Mouse (Mus musculus): Measurements from ENCODE around the gene Kdm5b. TPM values are rescaled to one million over a fixed set of nuclear protein-coding genes. Genes with fewer than 3 reads are reported as not detected.
"Not testable (repeated sequence)": the region's sequence is repeated elsewhere in the genome, so short reads cannot be mapped to it uniquely, and the experiment has no call there.

Gene Kdm5b
- total and polyA plus RNA-seq, 3 experiments: 22.4 to 174 (median 70.7) TPM

DNA sequence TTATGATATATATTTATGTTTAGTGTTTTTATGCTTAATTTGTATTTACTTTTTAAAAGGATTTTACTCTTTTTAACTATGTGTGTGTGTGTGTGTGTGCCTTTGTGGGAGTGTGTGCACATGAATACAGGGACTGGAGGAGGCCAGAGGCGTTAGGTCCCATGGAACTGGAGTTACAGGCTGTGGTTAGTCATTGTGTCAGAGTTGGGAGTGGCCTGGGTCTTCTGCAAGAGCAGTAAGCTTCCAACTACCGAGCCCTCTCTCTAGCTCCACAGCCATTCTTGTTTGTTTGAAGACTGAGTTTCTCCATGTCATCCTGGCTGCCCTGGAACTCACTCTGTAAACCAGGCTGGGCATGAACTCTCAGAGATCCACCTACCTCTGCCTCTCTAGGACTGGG, 37.6 kb upstream of the Kdm5b start:
- no peaks in the 10 kb centered on the region for H3K36me3 ChIP-seq (replicated peaks)
- no peaks in the 10 kb centered on the region for H3K9me3 ChIP-seq (replicated peaks)
- no peak overlapping the region for H3K4me3 ChIP-seq (ENCODE audit: low read depth, low read length)
- H3K4me1 ChIP-seq (ENCODE audit: insufficient read depth, low read depth, low read length): peaks cover 27% of the 10 kb centered on the region
- no peak for ATAC-seq (ENCODE audit: extremely low read depth, insufficient number of reproducible peaks, low FRiP score, poor library complexity, severe bottlenecking)
- no peaks in the 10 kb centered on the region for H3K27me3 ChIP-seq (ENCODE audit: insufficient read depth, low read length)
- DNase-seq (ENCODE audit: low spot score): no peak
- TF ChIP-seq GATA1 (IDR thresholded peaks at IDR 0.05; ENCODE audit: borderline replicate concordance, low read length): no peak
- TF ChIP-seq POLR2AphosphoS5 (IDR thresholded peaks at IDR 0.05; ENCODE audit: insufficient replicate concordance, low read depth, low read length): no peak
- no peak for TF ChIP-seq CTCF (IDR thresholded peaks at IDR 0.05; ENCODE audit: low read depth, low read length)
- no peak for TF ChIP-seq GATA2 (IDR thresholded peaks at IDR 0.05; ENCODE audit: borderline replicate concordance, low read depth, low read length)
- TF ChIP-seq TAL1 (conservative IDR thresholded peaks at IDR 0.05; ENCODE audit: low read depth, low read length): no peak

DNA sequence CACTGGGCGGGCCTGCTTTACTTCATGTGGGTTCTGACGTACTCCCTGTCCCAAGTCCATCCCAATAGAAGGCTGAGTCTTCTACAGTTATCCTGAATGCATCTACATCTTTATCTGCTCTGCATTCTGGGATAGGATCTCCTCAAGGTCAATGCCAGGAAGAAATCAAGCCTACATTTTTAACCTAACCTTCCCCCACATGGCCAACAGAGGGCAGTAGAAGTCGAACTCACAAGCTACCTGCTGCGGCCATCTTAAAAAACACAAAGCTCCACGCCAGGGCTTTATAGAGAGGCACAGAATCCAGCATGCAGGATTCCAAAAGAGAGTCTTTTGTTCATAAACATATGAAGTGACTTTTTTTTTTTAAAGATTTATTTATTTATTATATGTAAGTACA, 35.5 kb upstream of the Kdm5b start:
- TF ChIP-seq TAL1 (conservative IDR thresholded peaks at IDR 0.05; ENCODE audit: low read depth, low read length) (no peak), GATA1 (IDR thresholded peaks at IDR 0.05; ENCODE audit: borderline replicate concordance, low read length) (no peak), CTCF (IDR thresholded peaks at IDR 0.05; ENCODE audit: low read depth, low read length) (peak; percentile 77)
- Histone ChIP-seq H3K4me1 (ENCODE audit: insufficient read depth, low read depth, low read length) (peaks cover 25% of the 10 kb centered on the region), H3K9me3 (replicated peaks) (no peaks in the 10 kb centered on the region), H3K36me3 (replicated peaks) (no peaks in the 10 kb centered on the region), H3K27me3 (ENCODE audit: insufficient read depth, low read length) (no peaks in the 10 kb centered on the region), H3K4me3 (ENCODE audit: low read depth, low read length) (no peak overlapping the region)
- peak; percentile 35 for DNase-seq (ENCODE audit: low spot score)
- ATAC-seq (ENCODE audit: extremely low read depth, insufficient number of reproducible peaks, low FRiP score, poor library complexity, severe bottlenecking): no peak

DNA sequence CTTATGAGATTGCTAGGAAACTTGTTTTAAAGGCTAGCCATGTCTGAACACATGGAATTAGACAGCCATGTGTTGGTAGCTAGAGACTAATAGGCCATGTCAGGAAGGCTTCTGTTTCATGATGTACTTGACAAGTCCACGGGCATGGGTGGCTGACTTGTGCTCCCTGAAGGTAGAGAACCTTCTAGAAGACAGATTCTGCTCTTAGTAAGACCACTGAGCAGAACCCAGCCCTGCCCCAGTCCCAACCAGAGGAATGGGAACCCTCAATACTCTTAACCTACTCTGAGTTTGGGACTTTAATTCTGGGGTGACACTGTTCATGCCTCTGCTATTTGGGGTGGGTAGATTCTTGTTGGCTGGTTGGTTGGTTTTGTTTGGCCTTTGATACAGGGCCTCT, 35.0 kb upstream of the Kdm5b start:
- ATAC-seq (ENCODE audit: extremely low read depth, insufficient number of reproducible peaks, low FRiP score, poor library complexity, severe bottlenecking) (no peak), DNase-seq (ENCODE audit: low spot score) (no peak)
- H3K4me1 ChIP-seq (ENCODE audit: insufficient read depth, low read depth, low read length): peaks cover 25% of the 10 kb centered on the region
- H3K4me3 ChIP-seq (ENCODE audit: low read depth, low read length): no peak overlapping the region
- no peaks in the 10 kb centered on the region for H3K9me3 ChIP-seq (replicated peaks)
- H3K36me3 ChIP-seq (replicated peaks): no peaks in the 10 kb centered on the region
- H3K27me3 ChIP-seq (ENCODE audit: insufficient read depth, low read length): no peaks in the 10 kb centered on the region
- TF ChIP-seq POLR2AphosphoS5 (IDR thresholded peaks at IDR 0.05; ENCODE audit: insufficient replicate concordance, low read depth, low read length): no peak
- no peak for TF ChIP-seq GATA1 (IDR thresholded peaks at IDR 0.05; ENCODE audit: borderline replicate concordance, low read length)
- no peak for TF ChIP-seq TAL1 (conservative IDR thresholded peaks at IDR 0.05; ENCODE audit: low read depth, low read length)
- no peak for TF ChIP-seq CTCF (IDR thresholded peaks at IDR 0.05; ENCODE audit: low read depth, low read length)

DNA sequence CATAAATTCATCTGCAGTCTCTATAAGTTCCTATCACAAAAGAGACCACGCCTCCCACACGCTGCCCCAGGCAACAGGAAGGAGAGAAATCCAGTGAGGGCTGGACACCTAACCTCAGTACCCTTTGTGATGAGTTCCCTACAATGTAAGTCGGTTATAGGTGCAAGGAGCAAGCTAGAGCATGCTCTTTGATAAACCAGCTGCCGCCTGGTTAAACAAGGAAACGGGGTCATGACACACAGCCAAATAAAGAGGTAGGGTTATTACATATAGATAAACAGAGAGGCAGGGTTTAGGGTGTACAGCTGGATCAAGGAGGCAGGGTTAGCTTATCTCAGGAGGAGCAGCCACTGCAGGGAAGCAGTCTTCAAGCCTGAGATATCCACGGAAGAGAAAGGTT, 33.2 kb upstream of the Kdm5b start:
- no peak overlapping the region for H3K4me3 ChIP-seq (ENCODE audit: low read depth, low read length)
- TF ChIP-seq CTCF (IDR thresholded peaks at IDR 0.05; ENCODE audit: low read depth, low read length): no peak
- H3K36me3 ChIP-seq (replicated peaks): no peaks in the 10 kb centered on the region
- ATAC-seq (ENCODE audit: extremely low read depth, insufficient number of reproducible peaks, low FRiP score, poor library complexity, severe bottlenecking) (peak; percentile 45; the same call in 1 of the 2 replicates), DNase-seq (ENCODE audit: low spot score) (no peak)
- H3K4me1 ChIP-seq (ENCODE audit: insufficient read depth, low read depth, low read length): peaks cover 18% of the 10 kb centered on the region
- no peaks in the 10 kb centered on the region for H3K27me3 ChIP-seq (ENCODE audit: insufficient read depth, low read length)
- H3K9me3 ChIP-seq (replicated peaks): no peaks in the 10 kb centered on the region

DNA sequence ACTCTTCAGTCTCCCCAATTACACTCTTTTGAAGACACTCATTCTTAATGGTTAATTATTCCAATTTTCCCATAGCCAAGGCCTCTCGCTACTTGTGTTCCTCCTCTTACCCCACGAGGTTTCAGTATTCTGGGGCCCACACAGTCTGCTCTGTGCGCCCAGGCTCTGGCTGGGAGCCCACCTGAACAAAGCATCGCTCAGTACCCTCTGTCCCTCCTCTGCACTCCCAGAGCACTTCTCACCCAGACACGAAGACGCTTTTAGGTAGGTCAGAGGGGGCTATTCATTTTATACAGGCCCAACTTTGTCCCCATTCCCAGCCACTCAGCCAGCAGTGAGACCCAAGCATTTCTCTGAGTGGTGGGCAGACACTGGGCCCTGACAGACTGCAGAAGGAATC, 29.4 kb upstream of the Kdm5b start:
- Histone ChIP-seq H3K9me3 (replicated peaks) (no peaks in the 10 kb centered on the region), H3K4me3 (ENCODE audit: low read depth, low read length) (no peak overlapping the region), H3K27me3 (ENCODE audit: insufficient read depth, low read length) (no peaks in the 10 kb centered on the region), H3K36me3 (replicated peaks) (no peaks in the 10 kb centered on the region), H3K4me1 (ENCODE audit: insufficient read depth, low read depth, low read length) (peaks cover 11% of the 10 kb centered on the region)
- ATAC-seq (ENCODE audit: extremely low read depth, insufficient number of reproducible peaks, low FRiP score, poor library complexity, severe bottlenecking) (no peak), DNase-seq (ENCODE audit: low spot score) (no peak)
- no peak for TF ChIP-seq GATA2 (IDR thresholded peaks at IDR 0.05; ENCODE audit: borderline replicate concordance, low read depth, low read length)
- no peak for TF ChIP-seq CTCF (IDR thresholded peaks at IDR 0.05; ENCODE audit: low read depth, low read length)
- no peak for TF ChIP-seq TAL1 (conservative IDR thresholded peaks at IDR 0.05; ENCODE audit: low read depth, low read length)
- no peak for TF ChIP-seq POLR2AphosphoS5 (IDR thresholded peaks at IDR 0.05; ENCODE audit: insufficient replicate concordance, low read depth, low read length)
- no peak for TF ChIP-seq GATA1 (IDR thresholded peaks at IDR 0.05; ENCODE audit: borderline replicate concordance, low read length)

DNA sequence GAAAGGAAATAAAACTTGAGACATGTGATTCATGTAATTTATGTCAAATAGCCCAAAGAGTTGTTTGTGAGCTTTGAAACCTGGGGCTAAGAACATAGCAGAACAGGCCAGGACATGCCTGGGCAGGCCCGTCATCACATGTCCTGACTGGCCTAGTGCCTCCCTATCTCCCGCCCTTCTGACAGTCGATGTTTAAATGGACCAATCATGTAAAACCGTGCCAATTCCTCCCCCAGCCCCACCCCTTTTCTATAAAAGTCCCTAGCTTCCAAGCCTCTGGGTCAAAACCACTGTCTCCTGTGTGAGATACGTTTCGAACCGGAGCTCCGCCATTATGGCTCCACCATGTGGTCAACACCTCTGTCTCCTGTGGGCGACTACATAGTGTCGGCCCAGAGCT, 26.3 kb upstream of the Kdm5b start:
- H3K9me3 ChIP-seq (replicated peaks); DNase-seq (ENCODE audit: low spot score); H3K36me3 ChIP-seq (replicated peaks); H3K4me3 ChIP-seq (ENCODE audit: low read depth, low read length); ATAC-seq (ENCODE audit: extremely low read depth, insufficient number of reproducible peaks, low FRiP score, poor library complexity, severe bottlenecking); H3K4me1 ChIP-seq (ENCODE audit: insufficient read depth, low read depth, low read length): not testable (repeated sequence)
- H3K27me3 ChIP-seq (ENCODE audit: insufficient read depth, low read length): peaks cover 16% of the 10 kb centered on the region

DNA sequence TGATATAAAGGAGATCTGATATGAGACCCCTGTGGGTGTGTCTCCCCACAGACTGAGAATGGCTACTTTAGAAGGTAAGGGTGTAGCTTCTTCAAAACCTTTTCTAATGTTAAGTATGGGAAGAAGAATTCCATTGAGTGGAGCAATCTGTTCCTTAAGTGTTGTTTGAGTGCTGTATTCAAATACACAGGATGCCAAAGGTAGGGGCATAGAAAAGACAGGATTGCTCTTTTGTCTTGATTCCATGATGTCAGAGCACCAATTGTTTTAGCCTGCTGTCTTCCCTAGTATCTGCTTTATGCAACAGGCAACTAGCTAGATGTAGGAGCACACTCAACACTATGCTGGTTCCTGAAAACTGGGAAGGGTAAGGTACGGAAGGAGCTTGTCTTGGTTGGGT, 24.9 kb upstream of the Kdm5b start:
- Histone ChIP-seq H3K9me3 (replicated peaks) (no peaks in the 10 kb centered on the region), H3K4me3 (ENCODE audit: low read depth, low read length) (no peak overlapping the region), H3K4me1 (ENCODE audit: insufficient read depth, low read depth, low read length) (no peaks in the 10 kb centered on the region), H3K36me3 (replicated peaks) (no peaks in the 10 kb centered on the region), H3K27me3 (ENCODE audit: insufficient read depth, low read length) (peaks cover 18% of the 10 kb centered on the region)
- no peak for DNase-seq (ENCODE audit: low spot score)
- TF ChIP-seq TAL1 (conservative IDR thresholded peaks at IDR 0.05; ENCODE audit: low read depth, low read length): no peak
- no peak for TF ChIP-seq GATA1 (IDR thresholded peaks at IDR 0.05; ENCODE audit: borderline replicate concordance, low read length)
- no peak for TF ChIP-seq CTCF (IDR thresholded peaks at IDR 0.05; ENCODE audit: low read depth, low read length)
- TF ChIP-seq GATA2 (IDR thresholded peaks at IDR 0.05; ENCODE audit: borderline replicate concordance, low read depth, low read length): no peak
- TF ChIP-seq POLR2AphosphoS5 (IDR thresholded peaks at IDR 0.05; ENCODE audit: insufficient replicate concordance, low read depth, low read length): no peak
- ATAC-seq (ENCODE audit: extremely low read depth, insufficient number of reproducible peaks, low FRiP score, poor library complexity, severe bottlenecking): no peak

Measured in G1E (cell line).